Mouse (Mus musculus): ENCODE data around the gene Abhd17c. TPM values are rescaled to one million over a fixed set of nuclear protein-coding genes. Genes with fewer than 3 reads are reported as not detected.

Abhd17c gene
- total and polyA plus RNA-seq, 2 experiments from 2014 or later = 76.9 to 89.8 TPM

GRCm38 (mm10) chr7:84142196-84142595 lies 9.5 kb downstream of the Abhd17c start:
- ATAC-seq (ENCODE audit: low FRiP score) = no peak
- no peak overlapping the region for H3K4me3 ChIP-seq (ENCODE audit: low read depth, low read length)
- H3K9ac ChIP-seq (replicated peaks; ENCODE audit: low read length, poor library complexity, severe bottlenecking) = no peak overlapping the region
- H3K4me2 ChIP-seq (ENCODE audit: low read depth, low read length, poor library complexity, severe bottlenecking) = no peak overlapping the region
- H3K27me3 ChIP-seq (ENCODE audit: insufficient read depth, low read length) = no peaks in the 10 kb centered on the region
- no peaks in the 10 kb centered on the region for H3K9me3 ChIP-seq (ENCODE audit: low read length)
- no peak for DNase-seq (ENCODE audit: low spot score)
- H3K36me3 ChIP-seq (ENCODE audit: insufficient read depth, low read length) = no peaks in the 10 kb centered on the region
- H3K4me1 ChIP-seq (ENCODE audit: insufficient read depth, low read length) = no peaks in the 10 kb centered on the region; the same call in 1 of the 2 replicates
- 92% methylated on average over 4 of the region's 4 CpGs for WGBS
- H3K27ac ChIP-seq (ENCODE audit: low read depth, low read length) = no peak overlapping the region
- TF ChIP-seq CTCF (IDR thresholded peaks at IDR 0.05) = no peak

- Histone ChIP-seq H3K4me1 (ENCODE audit: insufficient read depth, low read length) (no peaks in the 10 kb centered on the region), H3K27ac (ENCODE audit: low read depth, low read length) (no peak overlapping the region), H3K27me3 (ENCODE audit: insufficient read depth, low read length) (no peaks in the 10 kb centered on the region), H3K9me3 (ENCODE audit: low read length) (no peaks in the 10 kb centered on the region), H3K4me3 (ENCODE audit: low read depth, low read length) (no peak overlapping the region), H3K4me2 (ENCODE audit: low read depth, low read length, poor library complexity, severe bottlenecking) (no peak overlapping the region), H3K36me3 (ENCODE audit: insufficient read depth, low read length) (no peaks in the 10 kb centered on the region), H3K9ac (replicated peaks; ENCODE audit: low read length, poor library complexity, severe bottlenecking) (no peak overlapping the region)
- TF ChIP-seq CTCF (IDR thresholded peaks at IDR 0.05) = no peak
- ATAC-seq (ENCODE audit: low FRiP score) = no peak
- DNase-seq (ENCODE audit: low spot score) = no peak
- WGBS = 46% methylated on average over 4 of the region's 4 CpGs
Measured at GRCm38 (mm10) chr7:84139566-84139965, 12.1 kb downstream of the Abhd17c start.

GRCm38 (mm10) chr7:84138731-84139130 lies 13.0 kb downstream of the Abhd17c start:
- Histone ChIP-seq H3K27ac (ENCODE audit: low read depth, low read length) (no peak overlapping the region), H3K4me2 (ENCODE audit: low read depth, low read length, poor library complexity, severe bottlenecking) (no peak overlapping the region), H3K27me3 (ENCODE audit: insufficient read depth, low read length) (no peaks in the 10 kb centered on the region), H3K4me1 (ENCODE audit: insufficient read depth, low read length) (no peaks in the 10 kb centered on the region), H3K9ac (replicated peaks; ENCODE audit: low read length, poor library complexity, severe bottlenecking) (no peak overlapping the region), H3K36me3 (ENCODE audit: insufficient read depth, low read length) (no peaks in the 10 kb centered on the region), H3K4me3 (ENCODE audit: low read depth, low read length) (no peak overlapping the region), H3K9me3 (ENCODE audit: low read length) (no peaks in the 10 kb centered on the region)
- TF ChIP-seq CTCF (IDR thresholded peaks at IDR 0.05) = no peak
- ATAC-seq (ENCODE audit: low FRiP score) = no peak
- DNase-seq (ENCODE audit: low spot score) = no peak
- 67% methylated on average over 4 of the region's 4 CpGs for WGBS

GRCm38 (mm10) chr7:84137779-84138178 lies 13.9 kb downstream of the Abhd17c start:
- Histone ChIP-seq H3K4me1 (ENCODE audit: insufficient read depth, low read length) (no peaks in the 10 kb centered on the region), H3K4me2 (ENCODE audit: low read depth, low read length, poor library complexity, severe bottlenecking) (no peak overlapping the region), H3K9ac (replicated peaks; ENCODE audit: low read length, poor library complexity, severe bottlenecking) (no peak overlapping the region), H3K4me3 (ENCODE audit: low read depth, low read length) (no peak overlapping the region), H3K27ac (ENCODE audit: low read depth, low read length) (no peak overlapping the region), H3K36me3 (ENCODE audit: insufficient read depth, low read length) (no peaks in the 10 kb centered on the region), H3K27me3 (ENCODE audit: insufficient read depth, low read length) (no peaks in the 10 kb centered on the region), H3K9me3 (ENCODE audit: low read length) (no peaks in the 10 kb centered on the region)
- no peak for DNase-seq (ENCODE audit: low spot score)
- no peak for ATAC-seq (ENCODE audit: low FRiP score)
- 52% methylated on average over 3 of the region's 3 CpGs for WGBS
- no peak for TF ChIP-seq CTCF (IDR thresholded peaks at IDR 0.05)

GRCm38 (mm10) chr7:84135799-84136700 lies 15.6 kb downstream of the Abhd17c start:
- no peak for ATAC-seq (ENCODE audit: low FRiP score)

GRCm38 (mm10) chr7:84132704-84133103 lies 19.0 kb downstream of the Abhd17c start:
- 53% methylated on average over 1 of the region's 1 CpGs for WGBS
- H3K4me1 ChIP-seq (ENCODE audit: insufficient read depth, low read length) = no peaks in the 10 kb centered on the region
- no peaks in the 10 kb centered on the region for H3K27me3 ChIP-seq (ENCODE audit: insufficient read depth, low read length)
- H3K27ac ChIP-seq (ENCODE audit: low read depth, low read length) = no peak overlapping the region
- H3K36me3 ChIP-seq (ENCODE audit: insufficient read depth, low read length) = no peaks in the 10 kb centered on the region
- no peak overlapping the region for H3K4me2 ChIP-seq (ENCODE audit: low read depth, low read length, poor library complexity, severe bottlenecking)
- no peak for ATAC-seq (ENCODE audit: low FRiP score)
- no peak overlapping the region for H3K9ac ChIP-seq (replicated peaks; ENCODE audit: low read length, poor library complexity, severe bottlenecking)
- H3K9me3 ChIP-seq (ENCODE audit: low read length) = no peaks in the 10 kb centered on the region
- TF ChIP-seq CTCF (IDR thresholded peaks at IDR 0.05) = no peak
- H3K4me3 ChIP-seq (ENCODE audit: low read depth, low read length) = no peak overlapping the region
- no peak for DNase-seq (ENCODE audit: low spot score)

More at GRCm38 (mm10) chr7:84135799-84136700, 15.6 kb downstream of the Abhd17c start:
- no peak overlapping the region for H3K27ac ChIP-seq (ENCODE audit: low read depth, low read length)
- H3K9ac ChIP-seq (replicated peaks; ENCODE audit: low read length, poor library complexity, severe bottlenecking) = no peak overlapping the region
- no peaks in the 10 kb centered on the region for H3K36me3 ChIP-seq (ENCODE audit: insufficient read depth, low read length)
- 71% methylated on average over 4 of the region's 4 CpGs for WGBS
- H3K9me3 ChIP-seq (ENCODE audit: low read length) = no peaks in the 10 kb centered on the region
- no peak for DNase-seq (ENCODE audit: low spot score)
- no peak for TF ChIP-seq CTCF (IDR thresholded peaks at IDR 0.05)
- no peaks in the 10 kb centered on the region for H3K4me1 ChIP-seq (ENCODE audit: insufficient read depth, low read length)
- H3K27me3 ChIP-seq (ENCODE audit: insufficient read depth, low read length) = no peaks in the 10 kb centered on the region
- no peak overlapping the region for H3K4me3 ChIP-seq (ENCODE audit: low read depth, low read length)
- no peak overlapping the region for H3K4me2 ChIP-seq (ENCODE audit: low read depth, low read length, poor library complexity, severe bottlenecking)

Measured in midbrain, postnatal 0 days (tissue).